Mouse (Mus musculus) mesoderm, embryonic 11.5 days (tissue): ENCODE measurements around the gene Myadml2.

Experiments used
- DNase-seq: peaks from one replicate; pipeline ENCODE4 v3.0.0-alpha.2; 2012; ENCODE audit warnings: low read depth, low spot score

Gene Myadml2

DNA sequence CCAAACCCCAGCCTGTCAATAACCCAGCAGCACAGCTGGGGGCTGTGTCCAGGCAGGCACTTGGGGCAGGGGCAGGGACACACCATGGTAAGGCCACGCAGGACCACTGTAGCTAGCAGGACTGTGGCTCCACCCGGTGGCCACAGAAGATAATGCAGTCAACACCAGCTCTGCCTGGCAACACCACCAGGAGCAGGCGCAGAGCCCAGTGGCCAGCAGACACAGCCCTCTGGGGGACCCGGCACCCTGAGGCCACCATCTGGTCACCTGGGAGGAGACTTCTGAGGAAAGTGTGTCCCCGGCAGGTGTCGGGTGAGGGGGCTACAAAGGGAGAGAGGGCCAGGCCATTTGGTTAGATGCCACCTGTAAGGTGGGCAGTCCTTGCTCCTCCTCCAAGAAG, 35.2 kb downstream of the Myadml2 start:
- peak; percentile 72 for DNase-seq

DNA sequence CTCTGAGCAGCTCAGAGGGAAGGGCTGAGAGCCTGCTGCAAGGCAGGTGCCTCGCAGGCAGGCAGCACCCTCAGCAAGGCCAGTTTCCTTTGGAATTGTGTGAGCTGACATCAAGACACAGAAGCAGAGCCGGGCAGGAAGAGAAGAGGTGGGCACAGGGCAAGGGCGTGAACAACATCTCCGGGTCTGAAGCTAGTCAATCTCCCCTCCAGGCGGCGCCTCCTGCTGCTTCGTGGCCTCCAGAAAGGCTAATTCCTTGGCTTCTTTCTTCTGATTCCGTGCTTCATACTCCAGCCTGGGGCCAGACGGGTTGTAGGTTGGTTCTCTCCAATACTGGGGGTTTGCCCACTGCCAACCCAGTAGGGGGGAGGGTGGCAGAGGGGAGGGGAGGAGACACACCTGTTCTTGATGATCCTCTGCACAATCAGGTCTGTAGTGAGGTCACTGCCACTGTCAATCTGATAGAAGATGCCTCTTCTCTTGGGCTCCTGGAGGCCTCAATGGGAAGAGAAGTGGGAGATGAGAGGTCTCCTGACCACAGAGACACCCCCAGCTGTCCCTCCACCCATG, 37.4 kb downstream of the Myadml2 start:
- DNase-seq, result no peak

DNA sequence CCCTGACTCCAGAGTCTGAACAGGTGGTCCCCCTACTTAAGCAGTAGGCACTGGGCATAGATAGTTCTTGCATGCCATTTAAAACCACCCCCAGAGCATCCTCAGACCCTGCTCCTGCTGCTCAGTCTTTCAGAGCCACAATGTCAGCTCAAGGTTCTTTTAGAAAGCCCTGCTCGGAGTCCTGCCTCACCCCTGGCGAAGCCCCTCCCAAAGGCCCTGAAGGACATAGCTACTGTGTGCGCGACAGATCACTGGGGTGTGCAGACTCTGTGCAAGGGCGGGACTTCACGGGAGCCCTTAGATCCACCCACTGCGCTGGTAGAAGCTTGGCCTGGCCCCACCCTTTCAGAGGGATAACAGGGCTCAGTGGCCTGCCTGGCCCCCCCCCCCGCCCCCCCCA, 38.7 kb downstream of the Myadml2 start:
- no peak for DNase-seq

DNA sequence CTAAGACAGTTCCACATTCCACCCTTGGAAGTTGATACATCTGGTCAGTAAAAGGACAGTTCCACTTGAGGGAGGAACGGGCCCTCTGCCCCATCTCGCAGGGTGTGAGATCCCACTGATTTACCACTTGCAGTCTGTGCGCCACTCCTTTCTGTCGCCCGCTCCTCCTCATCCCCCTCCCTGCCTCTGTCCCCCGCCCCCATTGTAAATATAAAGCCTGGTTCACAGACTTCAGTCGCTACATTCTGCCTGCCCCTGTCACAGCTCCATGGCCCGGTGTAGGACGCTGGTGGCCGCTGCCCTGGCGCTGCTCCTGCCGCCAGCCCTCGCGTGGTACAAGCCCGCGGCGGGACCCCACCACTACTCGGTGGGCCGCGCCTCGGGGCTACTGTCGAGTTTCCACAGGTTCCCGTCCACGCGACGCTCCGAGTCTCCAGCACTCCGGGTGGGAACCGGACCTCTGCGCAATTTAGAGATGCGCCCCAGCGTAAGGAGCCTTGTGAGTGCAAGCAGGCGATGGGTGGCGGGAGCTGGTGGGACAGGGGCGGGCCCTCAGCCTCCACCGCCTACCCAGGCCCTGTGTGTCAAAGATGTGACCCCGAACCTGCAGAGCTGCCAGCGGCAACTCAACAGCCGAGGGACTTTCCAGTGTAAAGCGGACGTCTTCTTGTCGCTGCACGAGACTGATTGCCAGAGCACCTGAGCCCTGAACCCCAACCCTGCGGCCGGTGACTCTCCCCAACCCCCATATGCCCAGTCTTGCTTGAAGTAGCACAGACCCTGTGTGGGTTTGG, 39.5 kb downstream of the Myadml2 start, which contains the start of gene Npb:
TSS of gene Npb (plus strand) at position 237 of the 794 bp plus-strand sequence.
- DNase-seq, result no peak

DNA sequence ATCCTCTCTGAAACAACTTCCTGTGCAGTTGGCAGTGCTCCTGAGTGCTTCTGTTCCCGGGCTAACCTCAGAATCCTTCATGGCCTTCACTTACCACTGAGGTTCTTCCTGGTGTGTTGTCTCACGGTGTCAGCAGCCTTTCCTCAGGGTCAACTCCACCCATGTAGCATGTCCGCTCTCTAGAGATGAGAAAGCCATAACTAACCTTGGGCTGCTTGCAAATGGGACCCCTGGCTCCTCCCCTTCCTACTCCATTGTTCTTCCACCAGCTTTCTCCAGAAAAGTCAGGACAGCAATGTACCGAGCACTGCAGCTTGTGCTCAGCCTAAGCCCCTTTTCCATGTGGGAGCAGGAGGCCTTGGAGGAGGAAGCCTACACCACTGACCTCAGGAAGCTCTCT, 41.2 kb downstream of the Myadml2 start:
- DNase-seq, result no peak

DNA sequence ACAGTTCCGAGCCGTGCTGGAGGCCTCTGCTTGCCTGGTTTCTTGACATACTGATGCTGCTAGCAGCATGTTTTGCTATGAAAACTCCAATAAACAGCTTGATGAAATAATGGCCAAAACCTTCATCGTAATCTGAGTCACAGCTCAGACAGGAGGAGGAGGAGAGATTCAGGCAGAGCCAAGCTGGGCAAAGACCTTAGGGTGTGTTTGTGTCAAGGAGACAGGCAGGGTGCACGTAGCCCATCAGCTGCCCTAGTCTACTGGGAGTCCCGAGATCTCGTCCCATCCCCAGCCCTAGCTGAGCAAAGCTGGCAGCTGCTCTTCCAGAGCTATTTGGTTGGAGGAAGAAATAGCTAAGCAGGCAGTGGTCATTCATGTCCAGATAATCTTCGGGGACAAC, 42.3 kb downstream of the Myadml2 start:
- DNase-seq, result no peak

DNA sequence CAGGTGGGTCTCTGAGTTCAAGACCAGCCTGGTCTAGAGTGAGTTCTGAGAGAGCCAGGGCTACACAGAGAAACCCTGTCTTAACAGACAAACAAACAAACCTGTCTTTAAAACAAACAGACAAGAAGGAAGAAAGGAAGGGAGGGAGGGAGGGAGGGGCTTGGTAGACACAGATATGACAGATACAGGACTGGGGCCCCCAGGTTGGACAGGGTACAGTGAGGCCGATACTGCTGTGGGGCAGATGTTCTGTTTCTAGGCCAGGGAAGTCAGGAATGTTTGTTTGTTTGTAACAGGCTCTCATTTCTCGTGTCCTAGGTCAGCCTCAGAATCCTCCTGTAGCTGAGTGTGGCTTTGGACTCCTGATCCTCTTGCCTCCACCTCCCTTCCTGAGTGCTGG, 44.4 kb downstream of the Myadml2 start:
- DNase-seq, result no peak

DNA sequence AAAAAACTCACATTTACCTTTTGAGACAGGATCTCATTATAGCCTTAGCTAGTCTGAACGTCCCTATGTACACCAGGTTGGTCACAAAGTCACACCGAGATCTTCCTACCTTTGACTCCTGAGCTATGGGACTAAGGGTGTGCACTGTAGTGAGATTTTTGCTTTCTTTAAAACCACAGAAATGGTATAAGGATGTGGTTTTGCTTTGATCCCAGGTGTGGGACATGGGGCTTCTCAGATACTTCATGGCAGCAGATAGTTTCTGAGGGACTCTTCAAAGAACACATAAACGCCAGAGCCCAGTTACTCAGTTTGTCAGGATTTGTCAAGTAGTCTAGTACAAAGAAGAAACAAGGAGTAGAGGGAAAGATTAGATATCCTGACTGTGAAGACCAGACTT, 47.2 kb downstream of the Myadml2 start:
- DNase-seq, result no peak

DNA sequence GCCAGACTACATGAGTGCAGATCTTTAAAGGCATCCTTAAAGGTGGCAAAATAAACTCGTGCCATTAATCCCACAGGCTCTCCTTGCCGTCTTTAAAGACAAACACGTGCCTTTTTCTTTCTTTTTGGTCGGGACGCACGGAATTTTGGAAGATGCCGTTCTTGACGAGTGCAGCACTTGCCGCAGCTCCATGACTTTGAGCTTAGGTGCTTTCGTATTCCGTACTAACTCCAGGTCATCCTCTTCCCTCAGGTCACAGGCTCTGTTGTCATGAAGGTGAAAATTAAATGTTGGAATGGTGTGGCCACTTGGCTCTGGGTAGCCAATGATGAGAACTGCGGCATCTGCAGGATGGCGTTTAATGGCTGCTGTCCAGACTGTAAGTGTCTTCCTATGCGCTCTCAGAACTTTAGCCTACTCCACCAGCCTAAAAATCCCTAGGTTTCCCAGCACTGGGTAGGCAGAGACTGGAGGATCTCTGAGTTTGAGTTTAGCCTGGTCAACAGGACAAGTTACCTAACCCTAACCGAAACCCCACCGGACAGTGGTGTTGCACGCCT, 48.9 kb downstream of the Myadml2 start:
- no peak for DNase-seq

DNA sequence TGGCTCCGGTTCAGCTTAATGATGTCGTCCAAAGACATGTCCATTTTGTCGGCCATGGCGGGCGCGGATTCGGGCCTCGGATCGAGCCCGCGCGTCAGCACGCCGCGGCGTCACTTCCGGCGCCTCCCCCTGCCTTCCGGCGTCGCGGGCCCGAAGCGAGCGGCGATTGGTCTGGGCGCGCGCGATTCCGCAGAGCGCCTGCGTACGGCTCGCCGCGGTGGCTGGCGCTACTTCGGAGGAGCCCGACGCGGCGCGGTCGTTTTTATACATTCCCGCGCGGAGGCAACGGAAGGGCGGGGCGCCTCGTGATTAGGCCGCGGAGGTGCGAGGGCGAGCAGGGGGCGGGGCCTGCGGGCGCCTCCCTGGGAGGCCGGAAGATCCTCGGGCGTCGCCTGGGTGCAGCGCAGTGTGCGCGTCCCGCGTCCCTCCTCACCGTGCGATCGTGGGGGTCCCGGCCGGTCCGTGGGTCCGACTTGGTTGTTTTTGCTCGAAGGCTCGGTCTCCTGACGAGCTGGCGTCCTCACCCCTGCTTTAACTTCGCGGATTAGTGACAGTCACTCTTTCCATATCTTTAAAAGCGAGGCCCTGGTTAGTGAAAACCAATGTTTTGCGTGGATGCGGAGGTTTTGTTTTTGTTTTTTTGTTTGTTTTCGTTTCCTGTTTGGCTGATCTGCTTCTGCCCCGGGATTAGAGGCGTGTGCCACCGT, 49.5 kb downstream of the Myadml2 start, which contains the start of the genes Alyref and Anapc11:
TSS of gene Alyref (minus strand) at position 83 of the 707 bp plus-strand sequence.
TSS of gene Anapc11 (plus strand) at position 139 of the 707 bp plus-strand sequence.
- peak; percentile 97 for DNase-seq

DNA sequence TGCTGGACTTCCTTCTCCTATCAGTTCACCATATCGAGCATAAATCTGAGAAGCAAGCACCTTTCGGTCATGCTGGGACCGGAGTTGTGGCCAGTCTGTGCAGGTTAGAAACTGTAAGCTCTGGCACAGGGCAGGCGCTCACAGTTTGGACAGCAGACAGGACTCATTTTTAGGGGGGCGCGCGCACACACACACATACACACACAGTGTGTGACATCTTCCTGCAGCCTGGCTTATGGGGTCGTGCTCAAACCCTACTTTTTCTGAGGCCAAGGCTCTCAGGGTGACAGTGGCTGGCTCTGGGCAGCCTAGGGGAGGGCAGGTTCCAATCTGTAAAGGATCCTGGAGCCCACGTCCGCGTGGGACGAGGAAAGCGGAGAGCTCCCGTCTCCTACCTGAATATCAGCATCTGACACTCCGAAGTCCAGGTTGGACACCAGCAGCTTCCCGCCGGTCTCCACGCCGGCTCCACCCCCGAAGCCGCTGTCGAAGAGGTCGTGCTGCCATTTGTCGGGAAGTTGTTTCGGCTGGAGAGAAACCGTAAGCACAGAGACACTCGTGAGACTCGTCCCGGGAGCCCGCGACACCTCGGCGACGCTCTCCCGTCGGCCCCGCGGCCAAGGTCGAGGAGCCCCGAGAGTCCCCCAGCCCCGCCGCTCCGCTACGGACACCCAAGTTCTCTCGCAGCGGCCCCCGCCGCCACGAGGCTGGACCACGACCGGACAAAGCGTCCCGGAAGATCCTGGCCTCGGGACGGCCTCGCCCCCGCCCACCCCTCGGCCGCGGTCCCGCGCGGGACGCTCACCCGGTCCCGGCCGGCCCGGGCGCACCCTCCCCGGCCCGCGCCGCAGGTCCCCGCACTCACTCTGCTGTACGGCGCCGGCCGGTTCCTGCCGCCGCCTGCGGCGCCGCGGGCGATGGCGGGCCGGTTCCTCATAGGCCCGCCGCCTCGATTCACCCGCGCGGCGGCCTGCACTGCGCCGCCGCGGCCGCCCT, 50.4 kb downstream of the Myadml2 start:
- DNase-seq, result no peak
